Mouse (Mus musculus): ENCODE measurements around the gene Ube2o. TPM values are rescaled to one million over a fixed set of nuclear protein-coding genes. Genes with fewer than 3 reads are reported as not detected.

Gene Ube2o
- polyA plus RNA-seq, 1 experiment from 2014 or later = 9.7 TPM

DNA sequence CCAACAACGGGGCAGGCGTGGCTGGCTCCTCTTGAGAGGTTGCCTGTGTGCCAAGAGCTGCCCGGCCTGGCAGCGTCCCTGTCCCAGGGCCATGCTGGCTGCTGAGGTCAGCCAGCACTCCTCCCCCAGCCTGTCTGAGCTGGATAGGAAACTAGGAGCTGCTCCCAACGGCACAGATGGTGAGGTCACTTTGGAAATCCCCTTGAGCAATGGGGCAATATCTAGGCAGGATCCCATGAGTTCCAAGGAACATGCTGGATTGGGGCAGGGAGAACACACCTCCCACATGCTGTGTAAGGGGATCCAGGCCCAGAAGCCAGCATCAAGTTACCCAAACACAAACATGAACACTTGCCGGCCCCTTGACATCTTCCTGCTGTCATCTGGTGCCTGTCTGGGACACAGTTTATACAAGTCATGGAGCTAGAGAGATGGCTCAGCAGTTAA, 40.0 kb upstream of the Ube2o start:
- Histone ChIP-seq H3K9ac (0 out of 2 replicates have a peak overlapping the region, but pooled peaks have one; percentile 21), H3K27ac (no peak overlapping the region), H3K27me3 (peaks cover 14% of the 10 kb centered on the region; the same call in 1 of the 2 replicates), H3K4me3 (no peak overlapping the region), H3K4me2 (no peak overlapping the region; the same call in 1 of the 2 replicates), H3K36me3 (no peaks in the 10 kb centered on the region), H3K4me1 (peaks cover 40% of the 10 kb centered on the region), H3K9me3 (no peaks in the 10 kb centered on the region)
- 34% methylated on average over 6 of the region's 6 CpGs for WGBS
- ATAC-seq (ENCODE audit: insufficient number of reproducible peaks, insufficient read depth, low FRiP score, low TSS enrichment, low read depth) = no peak

DNA sequence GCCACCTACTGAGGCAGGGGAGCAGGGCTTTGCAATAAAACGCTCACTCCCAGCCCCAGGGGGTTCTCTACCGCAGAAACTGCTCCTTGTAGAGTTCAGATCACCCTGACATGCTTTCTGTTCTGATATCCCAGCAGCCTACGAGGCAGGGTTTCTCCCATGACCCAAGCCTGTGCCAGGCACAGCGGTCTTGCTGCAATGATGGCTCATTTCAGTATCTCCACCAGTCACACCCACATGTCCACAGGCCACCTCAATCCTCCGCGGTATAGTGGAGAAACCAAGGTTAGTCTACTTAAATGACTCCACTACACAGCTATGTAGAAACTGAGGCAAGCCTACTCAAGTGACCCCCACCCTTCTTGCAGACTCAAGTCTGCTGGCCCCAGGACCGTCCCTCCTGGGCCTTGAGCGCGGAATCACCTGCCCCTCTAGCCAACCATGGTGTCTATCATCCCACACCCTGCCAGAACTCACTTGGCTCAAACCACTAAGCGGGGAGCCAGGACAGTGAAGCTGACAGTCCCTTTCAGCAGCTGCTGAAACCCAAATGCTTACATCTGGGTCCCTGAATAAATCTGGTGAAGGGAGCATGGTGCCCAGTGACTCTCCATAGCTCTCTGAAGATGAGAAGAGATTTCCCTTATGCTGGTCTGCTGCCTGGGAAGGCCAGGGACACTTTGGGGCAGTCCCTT, 39.5 kb upstream of the Ube2o start:
- Histone ChIP-seq H3K9me3 (no peaks in the 10 kb centered on the region), H3K4me3 (no peak overlapping the region), H3K27me3 (peaks cover 14% of the 10 kb centered on the region; the same call in 1 of the 2 replicates), H3K9ac (0 out of 2 replicates have a peak overlapping the region, but pooled peaks have one; percentile 21), H3K4me2 (no peak overlapping the region), H3K4me1 (peaks cover 46% of the 10 kb centered on the region), H3K27ac (no peak overlapping the region), H3K36me3 (no peaks in the 10 kb centered on the region)
- ATAC-seq (ENCODE audit: insufficient number of reproducible peaks, insufficient read depth, low FRiP score, low TSS enrichment, low read depth) = no peak
- WGBS = 72% methylated on average over 10 of the region's 10 CpGs

DNA sequence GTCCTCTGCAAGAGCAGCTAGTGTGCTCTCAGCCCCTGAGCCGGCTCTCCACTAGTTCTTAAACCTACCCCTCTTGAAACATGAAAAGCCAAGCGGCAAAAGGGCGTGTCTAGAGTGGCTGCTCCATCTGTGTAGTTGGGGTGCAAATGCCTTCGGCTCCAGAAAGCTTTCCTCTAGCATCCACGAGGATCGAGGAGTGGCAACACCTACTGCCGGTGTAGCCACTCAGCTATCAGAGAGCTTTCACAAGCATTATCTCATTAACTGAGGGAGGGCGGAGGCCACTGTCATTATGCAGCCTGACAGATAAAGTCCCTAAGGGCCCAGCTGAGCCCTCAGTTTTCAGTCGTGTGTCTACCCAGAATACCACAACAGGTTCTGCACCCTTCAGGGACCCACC, 38.8 kb upstream of the Ube2o start:
- no peak for ATAC-seq (ENCODE audit: insufficient number of reproducible peaks, insufficient read depth, low FRiP score, low TSS enrichment, low read depth)
- Histone ChIP-seq H3K9ac (no peak overlapping the region), H3K4me1 (peaks cover 47% of the 10 kb centered on the region), H3K4me3 (no peak overlapping the region), H3K27me3 (peaks cover 13% of the 10 kb centered on the region; the same call in 1 of the 2 replicates), H3K36me3 (no peaks in the 10 kb centered on the region), H3K27ac (no peak overlapping the region), H3K4me2 (no peak overlapping the region), H3K9me3 (no peaks in the 10 kb centered on the region)
- 43% methylated on average over 9 of the region's 9 CpGs for WGBS

DNA sequence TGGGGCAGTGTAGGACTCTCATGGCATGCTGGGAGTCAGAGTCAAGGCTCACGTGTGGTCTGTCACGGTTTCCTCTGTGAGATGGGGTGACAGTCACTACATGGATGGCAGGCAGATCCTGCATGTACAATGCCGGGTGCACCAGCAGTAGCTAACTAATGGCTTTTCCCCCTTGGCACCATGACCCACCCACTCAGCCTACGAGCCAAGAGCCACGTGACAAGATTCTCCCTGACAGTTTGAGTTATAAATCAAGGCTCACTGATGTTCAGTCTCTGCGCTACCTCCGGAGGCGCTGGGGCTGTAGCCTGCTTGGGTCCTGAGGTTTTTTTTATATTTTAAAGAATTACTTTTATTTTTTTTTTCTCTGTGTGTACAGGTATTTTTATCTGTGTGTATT, 38.3 kb upstream of the Ube2o start:
- ATAC-seq (ENCODE audit: insufficient number of reproducible peaks, insufficient read depth, low FRiP score, low TSS enrichment, low read depth) = no peak

DNA sequence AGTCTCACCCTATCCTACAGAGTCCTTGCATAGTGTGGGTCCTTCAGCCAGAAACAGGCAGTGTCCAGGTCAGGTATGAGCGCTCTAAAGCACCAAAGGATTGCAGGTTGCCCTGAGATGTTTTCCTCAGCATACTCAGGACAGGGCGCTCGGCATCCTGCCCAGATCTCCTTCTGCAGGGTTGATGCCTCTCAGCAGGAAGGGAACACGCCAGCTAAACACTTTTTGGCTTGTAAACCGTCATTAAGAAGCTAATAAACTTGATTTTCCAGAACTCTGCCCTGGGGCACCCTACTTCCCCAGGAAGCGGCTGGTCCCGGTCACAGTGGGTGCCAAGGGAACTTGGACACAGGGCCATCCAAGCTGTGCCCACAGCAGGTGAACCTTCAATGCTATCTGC, 37.9 kb upstream of the Ube2o start:
- ATAC-seq (ENCODE audit: insufficient number of reproducible peaks, insufficient read depth, low FRiP score, low TSS enrichment, low read depth) = no peak
- H3K36me3 ChIP-seq = no peaks in the 10 kb centered on the region
- 77% methylated on average over 7 of the region's 7 CpGs for WGBS
- no peaks in the 10 kb centered on the region for H3K9me3 ChIP-seq
- H3K4me2 ChIP-seq = no peak overlapping the region
- H3K4me3 ChIP-seq = no peak overlapping the region
- no peak overlapping the region for H3K9ac ChIP-seq
- H3K4me1 ChIP-seq = peaks cover 42% of the 10 kb centered on the region
- H3K27ac ChIP-seq = no peak overlapping the region
- H3K27me3 ChIP-seq = peaks cover 5% of the 10 kb centered on the region; the same call in 1 of the 2 replicates

More for the DNA sequence above, 38.3 kb upstream of the Ube2o start:
- WGBS = 80% methylated on average over 8 of the region's 8 CpGs
- no peaks in the 10 kb centered on the region for H3K36me3 ChIP-seq
- no peaks in the 10 kb centered on the region for H3K9me3 ChIP-seq
- no peak overlapping the region for H3K4me3 ChIP-seq
- H3K4me1 ChIP-seq = peaks cover 44% of the 10 kb centered on the region
- no peak overlapping the region for H3K4me2 ChIP-seq
- H3K9ac ChIP-seq = no peak overlapping the region
- peaks cover 8% of the 10 kb centered on the region; the same call in 1 of the 2 replicates for H3K27me3 ChIP-seq
- H3K27ac ChIP-seq = no peak overlapping the region

DNA sequence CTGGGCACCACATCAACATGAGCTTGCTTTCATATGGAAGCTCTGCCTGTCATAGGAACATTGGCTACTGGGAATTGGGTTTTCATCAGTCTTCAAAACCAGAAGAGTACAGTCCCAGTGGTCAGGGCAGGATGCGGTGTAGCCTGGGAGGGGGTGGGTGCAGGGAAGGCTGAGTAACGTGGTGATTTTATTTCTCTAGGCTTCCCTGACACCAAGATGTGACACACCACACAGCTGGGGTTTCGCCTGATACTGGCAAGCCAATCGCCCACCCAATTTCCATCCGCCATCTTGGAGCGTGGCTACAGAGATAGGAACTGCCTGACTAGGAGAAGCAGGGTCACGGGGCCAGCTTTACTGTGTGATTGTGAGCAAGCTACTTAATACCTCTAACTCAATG, 37.4 kb upstream of the Ube2o start:
- no peak for ATAC-seq (ENCODE audit: insufficient number of reproducible peaks, insufficient read depth, low FRiP score, low TSS enrichment, low read depth)
- Histone ChIP-seq H3K4me2 (no peak overlapping the region), H3K27me3 (peaks cover 5% of the 10 kb centered on the region; the same call in 1 of the 2 replicates), H3K36me3 (no peaks in the 10 kb centered on the region), H3K9ac (no peak overlapping the region), H3K4me1 (peaks cover 42% of the 10 kb centered on the region), H3K27ac (no peak overlapping the region), H3K4me3 (no peak overlapping the region), H3K9me3 (no peaks in the 10 kb centered on the region)
- 86% methylated on average over 7 of the region's 7 CpGs for WGBS

DNA sequence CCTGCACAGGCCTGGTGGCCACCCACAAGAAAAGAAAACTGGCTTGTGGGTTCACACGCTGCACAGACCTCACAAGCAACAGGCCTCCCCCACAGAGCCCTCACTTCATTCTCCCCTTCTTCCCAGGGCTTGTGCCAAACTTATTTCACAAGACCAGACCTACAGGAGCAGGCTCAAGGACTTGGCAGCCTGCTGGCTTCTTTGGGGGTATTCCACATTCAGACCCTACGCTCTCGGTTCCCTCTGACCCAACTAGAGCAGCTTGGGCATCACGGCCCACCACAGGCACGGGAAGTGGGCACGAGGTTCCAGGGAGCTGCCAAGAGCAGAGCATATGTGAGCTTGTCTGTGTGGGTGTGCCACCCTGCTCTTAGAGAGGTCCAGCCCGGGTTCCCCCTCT, 36.4 kb upstream of the Ube2o start:
- Histone ChIP-seq H3K4me1 (peaks cover 35% of the 10 kb centered on the region), H3K9me3 (no peaks in the 10 kb centered on the region)
- WGBS = 87% methylated on average over 7 of the region's 7 CpGs

DNA sequence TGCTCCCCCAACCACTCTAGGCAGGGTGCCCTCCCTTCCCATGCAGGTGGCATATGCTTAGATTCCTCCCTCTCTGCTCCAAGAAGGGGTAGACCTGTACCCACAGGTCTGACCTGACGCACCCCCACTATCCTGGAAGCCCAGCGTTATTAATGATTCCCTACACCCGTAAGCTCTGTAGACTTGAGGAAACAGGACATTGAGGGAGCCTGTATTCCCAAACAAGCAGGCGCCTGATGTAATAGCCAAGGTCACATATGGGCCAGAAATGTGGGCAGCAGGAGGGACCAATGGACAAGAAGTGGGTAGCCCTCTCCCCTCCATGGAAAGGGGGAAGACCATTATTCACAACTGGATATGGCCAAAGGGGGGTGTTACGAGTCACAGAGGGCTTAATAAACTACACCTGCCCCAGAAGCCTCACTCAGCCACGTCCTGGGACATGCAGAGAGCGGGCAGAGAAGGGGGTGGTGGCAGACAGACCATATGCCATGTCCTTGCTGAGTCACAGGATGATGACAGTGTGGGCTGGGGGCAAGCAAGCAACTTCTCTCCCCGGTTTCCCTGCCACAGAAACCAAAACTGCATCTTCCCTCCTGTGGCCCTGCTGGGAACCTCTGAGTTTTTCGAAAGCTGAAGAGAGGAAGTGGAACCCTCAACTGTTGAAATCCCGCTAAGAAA, 35.3 kb upstream of the Ube2o start:
- H3K4me1 ChIP-seq = peaks cover 31% of the 10 kb centered on the region
- H3K4me3 ChIP-seq = no peak overlapping the region
- no peak overlapping the region for H3K9ac ChIP-seq
- no peak overlapping the region for H3K27ac ChIP-seq
- H3K36me3 ChIP-seq = no peaks in the 10 kb centered on the region
- no peaks in the 10 kb centered on the region for H3K27me3 ChIP-seq
- no peak for ATAC-seq (ENCODE audit: insufficient number of reproducible peaks, insufficient read depth, low FRiP score, low TSS enrichment, low read depth)
- H3K4me2 ChIP-seq = no peak overlapping the region
- H3K9me3 ChIP-seq = no peaks in the 10 kb centered on the region
- 66% methylated on average over 10 of the region's 10 CpGs for WGBS

More for the DNA sequence above, 36.4 kb upstream of the Ube2o start:
- H3K9ac ChIP-seq = peak overlapping the region; percentile 27; the same call in 1 of the 2 replicates
- H3K27me3 ChIP-seq = no peaks in the 10 kb centered on the region
- H3K4me3 ChIP-seq = no peak overlapping the region
- no peaks in the 10 kb centered on the region for H3K36me3 ChIP-seq
- no peak overlapping the region for H3K27ac ChIP-seq
- H3K4me2 ChIP-seq = no peak overlapping the region
- no peak for ATAC-seq (ENCODE audit: insufficient number of reproducible peaks, insufficient read depth, low FRiP score, low TSS enrichment, low read depth)

DNA sequence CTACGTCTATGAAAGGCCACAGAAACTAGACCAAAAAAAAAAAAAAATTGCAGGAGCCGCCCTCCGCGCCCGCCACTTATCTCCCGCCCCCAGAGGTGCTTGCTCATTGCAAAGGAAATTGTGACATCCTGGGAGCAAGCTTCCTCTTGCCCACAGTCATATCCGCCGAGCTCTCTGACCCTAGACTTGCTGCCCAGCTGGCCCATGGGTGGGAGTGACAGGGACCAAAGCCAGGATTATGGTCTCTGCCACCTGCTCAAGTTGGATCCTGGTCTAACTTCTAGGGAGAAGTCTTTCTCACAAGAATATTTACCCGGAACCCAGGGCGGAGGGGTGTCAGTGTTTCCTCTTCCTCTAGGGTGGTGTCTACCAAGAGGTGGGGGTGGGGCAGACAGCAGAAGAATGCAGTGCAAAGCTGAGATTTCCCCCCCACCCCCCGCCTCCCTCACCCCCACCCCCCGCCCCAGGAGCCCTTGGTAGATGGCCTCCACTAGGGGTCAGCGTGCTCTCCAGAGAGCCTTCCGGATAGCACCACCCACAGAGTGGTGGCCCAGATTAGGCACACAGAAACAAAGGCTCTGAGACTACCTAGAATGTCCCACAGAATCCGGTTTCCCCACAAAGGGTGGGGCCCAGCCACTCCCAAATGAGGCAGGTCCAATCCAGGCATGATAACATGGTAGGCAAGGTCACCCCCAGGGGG, 34.6 kb upstream of the Ube2o start:
- 52% methylated on average over 15 of the region's 15 CpGs for WGBS
- Histone ChIP-seq H3K9me3 (no peaks in the 10 kb centered on the region), H3K4me2 (no peak overlapping the region), H3K4me1 (peaks cover 24% of the 10 kb centered on the region), H3K4me3 (no peak overlapping the region), H3K36me3 (no peaks in the 10 kb centered on the region), H3K27ac (no peak overlapping the region), H3K9ac (no peak overlapping the region), H3K27me3 (no peaks in the 10 kb centered on the region)
- ATAC-seq (ENCODE audit: insufficient number of reproducible peaks, insufficient read depth, low FRiP score, low TSS enrichment, low read depth) = no peak

DNA sequence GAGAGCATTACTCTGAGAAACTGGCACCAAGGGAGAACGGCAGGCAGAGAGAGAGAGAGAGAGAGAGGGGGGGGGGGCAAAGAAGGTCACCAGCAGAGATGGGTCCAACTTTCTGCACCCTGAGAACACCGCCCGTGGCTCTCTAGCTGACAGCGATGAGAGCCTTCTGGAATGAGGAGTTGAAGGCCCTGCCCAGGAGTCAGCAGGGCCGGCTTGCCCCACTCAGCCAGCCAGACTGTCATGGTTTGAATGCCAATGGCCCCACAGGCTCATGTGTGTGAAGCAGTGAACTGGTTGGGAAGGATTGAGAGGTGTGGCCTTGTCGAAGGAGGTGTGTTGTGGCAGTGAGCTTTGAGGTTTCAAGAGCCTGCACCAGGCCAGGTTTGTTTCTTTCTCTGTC, 32.0 kb upstream of the Ube2o start:
- no peaks in the 10 kb centered on the region for H3K27me3 ChIP-seq
- WGBS = 92% methylated on average over 6 of the region's 6 CpGs
- H3K4me3 ChIP-seq = no peak overlapping the region
- ATAC-seq (ENCODE audit: insufficient number of reproducible peaks, insufficient read depth, low FRiP score, low TSS enrichment, low read depth) = no peak
- H3K9me3 ChIP-seq = no peaks in the 10 kb centered on the region
- H3K4me2 ChIP-seq = no peak overlapping the region
- peaks cover 8% of the 10 kb centered on the region; the same call in 1 of the 2 replicates for H3K4me1 ChIP-seq
- H3K36me3 ChIP-seq = no peaks in the 10 kb centered on the region
- no peak overlapping the region for H3K27ac ChIP-seq
- no peak overlapping the region for H3K9ac ChIP-seq

DNA sequence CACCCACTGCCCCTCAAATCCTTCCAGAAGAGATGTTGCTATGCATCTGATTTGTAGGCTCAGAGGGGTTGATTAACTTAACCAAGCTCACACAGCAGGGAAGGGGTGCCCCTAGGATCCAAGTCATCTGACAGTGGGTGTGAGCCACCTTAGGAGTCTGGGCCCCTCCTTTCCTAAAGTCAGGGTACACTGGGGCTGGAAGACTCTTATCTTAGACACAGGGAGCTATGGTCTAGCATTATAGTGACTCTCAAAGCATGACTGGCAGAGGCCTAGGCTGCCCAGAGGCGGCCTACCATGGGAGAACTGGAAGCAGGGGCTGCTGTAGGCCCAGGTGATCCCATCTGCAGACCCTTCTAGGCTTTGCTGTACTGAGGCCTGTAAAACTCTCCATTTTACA, 31.3 kb upstream of the Ube2o start:
- no peaks in the 10 kb centered on the region for H3K36me3 ChIP-seq
- H3K4me1 ChIP-seq = peaks cover 8% of the 10 kb centered on the region; the same call in 1 of the 2 replicates
- 90% methylated on average over 1 of the region's 1 CpGs for WGBS
- H3K27ac ChIP-seq = no peak overlapping the region
- no peak overlapping the region for H3K4me2 ChIP-seq
- no peaks in the 10 kb centered on the region for H3K27me3 ChIP-seq
- no peaks in the 10 kb centered on the region for H3K9me3 ChIP-seq
- H3K9ac ChIP-seq = no peak overlapping the region
- ATAC-seq (ENCODE audit: insufficient number of reproducible peaks, insufficient read depth, low FRiP score, low TSS enrichment, low read depth) = no peak
- no peak overlapping the region for H3K4me3 ChIP-seq

Data from embryonic facial prominence, embryonic 13.5 days (tissue).